Mouse (Mus musculus) ovary, postnatal 14 days (tissue): ENCODE data around the gene Arhgap32.
"Not testable (repeated sequence)": the region's sequence is repeated elsewhere in the genome, so short reads cannot be mapped to it uniquely, and the experiment has no call there.

Experiments used
- DNase-seq: peaks from one replicate; pipeline ENCODE4 v3.0.0; 2022; ENCODE audit warnings: low spot score

Arhgap32 gene

DNA sequence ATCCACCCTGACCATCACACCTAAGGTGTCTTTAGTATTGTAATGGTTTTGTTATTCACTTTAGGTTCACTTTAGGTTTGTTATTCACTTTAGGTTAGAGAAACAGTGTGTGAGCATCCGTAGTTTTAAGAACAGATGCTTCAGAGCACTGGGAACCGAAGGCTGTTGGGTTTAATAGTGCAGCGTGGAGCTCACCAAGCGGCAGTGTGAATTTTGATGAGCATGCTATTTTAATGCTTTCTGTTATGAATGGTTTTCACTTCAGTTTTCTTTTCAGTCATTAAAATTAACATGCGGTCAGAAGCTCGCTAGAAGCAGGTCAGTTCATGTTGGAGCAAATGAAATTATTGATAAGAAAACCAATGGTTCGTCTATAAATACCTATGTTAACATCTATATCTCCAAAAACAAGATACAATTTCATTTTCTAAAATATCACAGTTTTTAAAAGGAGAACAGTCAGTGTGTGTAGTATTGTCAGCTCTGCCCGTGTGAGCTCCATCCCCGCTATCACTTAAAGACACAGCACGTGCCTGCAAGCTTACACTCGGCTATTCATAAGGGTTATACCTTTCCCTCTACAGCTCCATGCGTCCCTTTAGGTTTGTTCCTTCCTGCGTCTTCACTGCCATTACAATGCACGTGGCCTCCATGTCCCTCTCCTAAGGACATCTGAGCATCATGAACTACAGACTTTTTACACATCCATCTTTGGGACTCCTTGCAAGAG is 21.9 kb downstream of the Arhgap32 start:
- DNase-seq, result no peak

DNA sequence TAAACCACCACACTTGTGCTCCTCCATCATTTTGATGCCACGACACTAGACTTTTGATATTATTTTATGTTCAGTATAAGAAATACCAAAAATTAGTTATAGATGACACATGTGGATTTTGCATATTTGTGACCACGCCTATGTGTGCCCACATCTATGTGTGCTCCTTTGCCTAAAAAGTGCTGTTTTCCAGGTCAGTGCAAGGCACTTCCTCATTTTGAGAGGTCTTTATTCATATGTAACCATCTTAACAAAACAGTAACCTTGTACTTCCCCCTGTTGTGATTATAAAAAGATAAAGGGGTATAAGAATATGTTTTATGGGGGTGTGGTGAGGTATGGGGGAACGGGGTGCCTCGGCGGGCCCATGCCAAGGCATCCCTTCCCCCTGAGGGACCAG is 22.7 kb downstream of the Arhgap32 start:
- DNase-seq, result no peak

DNA sequence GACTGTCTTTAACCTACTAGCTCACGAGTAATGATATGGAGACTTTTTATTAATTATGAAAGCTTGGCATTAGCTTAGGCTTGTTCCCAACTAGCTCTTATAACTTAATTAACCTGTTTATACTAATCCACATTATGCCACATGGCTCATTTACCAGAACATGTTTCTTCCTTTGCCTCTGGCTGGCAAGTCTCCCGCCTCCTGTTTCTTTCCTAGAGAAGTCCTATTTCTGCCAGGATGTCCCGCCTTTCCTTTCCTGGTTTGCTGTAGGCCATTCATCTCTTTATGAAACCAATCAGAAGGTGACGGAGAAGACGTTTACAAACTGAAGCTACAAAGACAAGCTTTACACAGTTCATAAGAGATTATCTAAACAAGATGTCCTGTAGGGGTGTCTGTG is 23.7 kb downstream of the Arhgap32 start:
- DNase-seq, result no peak

DNA sequence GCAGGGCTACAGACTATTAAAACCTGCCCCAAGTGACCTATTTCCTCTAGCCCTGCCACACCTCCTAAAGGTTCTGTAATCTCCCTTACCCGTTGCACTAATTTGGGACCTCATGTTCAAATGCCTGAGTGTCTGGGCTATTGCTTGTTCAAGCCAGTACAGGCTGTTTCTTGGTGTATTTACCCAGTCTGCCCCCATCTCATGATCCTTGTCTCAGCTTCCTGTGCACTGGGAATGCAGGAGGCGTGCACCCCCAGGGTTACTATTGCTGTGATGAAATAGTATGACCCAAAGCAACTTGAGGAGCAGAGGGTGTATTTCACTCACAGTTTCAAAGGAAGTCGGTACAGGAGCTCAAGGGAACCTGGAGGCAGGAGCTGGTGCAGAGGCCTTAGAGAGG is 26.9 kb downstream of the Arhgap32 start:
- no peak for DNase-seq

DNA sequence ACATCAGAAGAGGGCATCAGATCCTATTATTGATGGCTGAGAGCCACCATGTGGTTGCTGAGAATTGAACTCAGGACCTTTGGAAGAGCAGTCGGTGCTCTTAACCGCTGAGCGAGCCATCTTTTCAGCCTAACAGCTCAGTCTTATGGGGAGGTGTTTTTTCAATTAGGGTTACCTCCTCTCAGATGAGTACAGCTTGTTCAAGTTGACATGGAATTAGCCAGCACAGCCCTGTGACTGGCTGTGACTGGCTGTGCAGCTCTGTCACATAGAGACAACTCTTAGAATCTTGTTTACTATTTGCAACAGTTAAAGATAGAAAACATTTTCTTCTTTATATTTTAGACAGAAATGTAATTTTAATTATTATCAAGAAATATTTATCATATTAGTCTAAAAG is 27.5 kb downstream of the Arhgap32 start:
- no peak for DNase-seq

DNA sequence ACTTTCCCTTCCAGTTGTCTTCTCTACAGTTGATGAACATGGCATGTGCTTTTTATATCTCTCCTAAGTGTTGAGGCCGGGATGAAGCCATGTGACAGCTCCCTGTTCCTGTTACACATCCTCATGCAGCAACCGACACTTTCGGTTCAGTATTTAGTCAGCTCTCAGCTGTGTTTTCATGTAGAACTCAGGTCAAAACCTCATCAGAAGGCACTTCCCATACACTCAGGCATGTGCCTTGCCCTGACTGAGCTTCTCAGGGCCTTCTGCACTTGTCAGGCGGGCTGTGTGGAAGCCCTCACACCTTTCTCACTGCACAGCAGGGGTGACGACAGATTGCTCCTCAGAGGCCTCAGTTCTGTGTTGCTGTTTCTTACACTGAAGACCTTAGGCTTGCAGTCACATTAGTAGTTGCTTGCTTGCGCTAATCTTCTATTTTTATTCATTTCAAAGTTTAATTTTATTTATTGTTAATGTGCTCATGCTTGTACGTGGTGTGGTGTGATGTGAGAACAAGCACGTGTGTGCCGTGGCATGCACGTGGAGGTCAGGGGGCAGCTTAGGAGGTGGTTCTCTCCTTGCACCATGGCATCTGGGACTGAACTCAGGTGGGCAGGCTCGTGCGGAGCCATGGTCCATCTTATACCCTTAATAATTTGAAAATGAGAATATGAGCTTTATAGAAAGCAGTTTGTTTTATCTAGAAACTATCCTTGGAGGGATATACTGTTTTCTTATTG is 30.5 kb downstream of the Arhgap32 start:
- DNase-seq, result no peak

DNA sequence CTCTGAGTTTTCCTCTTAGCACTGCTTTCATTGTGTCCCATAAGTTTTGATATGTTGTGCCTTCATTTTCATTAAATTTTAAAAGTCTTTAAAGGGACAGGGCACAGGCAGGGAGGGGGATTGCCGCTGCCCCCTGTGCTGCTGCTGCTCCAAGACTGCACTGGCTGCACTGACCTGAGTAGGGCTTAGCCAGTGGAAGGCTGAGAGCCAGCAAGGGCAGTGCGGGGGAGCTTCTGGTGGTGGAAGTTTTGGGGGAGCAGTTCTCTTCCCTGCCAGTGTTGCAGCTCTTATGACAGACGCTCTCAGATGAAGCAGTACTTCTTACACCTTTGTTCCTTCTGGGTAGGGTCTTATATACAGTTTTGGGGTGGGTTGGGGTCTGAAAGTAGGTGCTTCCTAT is 33.3 kb downstream of the Arhgap32 start:
- no peak for DNase-seq

DNA sequence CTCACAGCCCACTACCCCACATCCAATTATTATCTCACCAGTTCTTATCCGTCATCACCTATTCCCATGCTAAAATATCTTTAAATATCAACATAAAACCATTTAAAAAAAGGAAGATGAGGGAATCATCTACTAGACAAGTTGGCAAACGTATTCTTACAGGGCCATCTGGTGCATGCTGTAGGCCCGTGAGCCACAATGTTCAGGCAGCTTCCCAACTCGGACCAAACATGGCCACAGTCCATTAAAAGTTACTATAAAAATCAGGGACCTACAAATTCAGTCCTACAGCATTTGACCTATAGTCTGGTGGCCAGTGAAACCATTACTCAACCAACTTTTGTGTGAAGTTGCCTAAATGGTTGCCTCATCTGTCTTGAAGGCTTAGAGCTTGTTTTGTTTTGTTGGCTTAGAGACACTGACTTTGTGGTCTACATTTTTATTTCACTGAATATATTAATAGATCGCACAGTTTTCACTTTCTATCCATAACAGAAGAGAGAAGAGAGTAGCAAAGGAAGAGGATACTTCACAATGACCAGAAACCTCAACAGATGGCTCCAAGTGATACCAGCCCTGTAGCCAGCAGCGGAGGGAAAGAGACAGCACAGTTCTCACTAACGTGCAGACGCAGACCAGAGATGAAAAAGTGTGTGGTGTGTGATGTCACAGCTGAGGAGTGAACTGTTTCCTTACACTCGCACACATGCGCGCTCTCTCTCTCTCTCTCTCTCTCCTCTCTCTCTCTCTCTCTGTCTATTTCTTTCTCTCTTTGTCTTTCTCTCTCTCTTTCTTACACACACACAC is 34.1 kb downstream of the Arhgap32 start:
- DNase-seq, result no peak

DNA sequence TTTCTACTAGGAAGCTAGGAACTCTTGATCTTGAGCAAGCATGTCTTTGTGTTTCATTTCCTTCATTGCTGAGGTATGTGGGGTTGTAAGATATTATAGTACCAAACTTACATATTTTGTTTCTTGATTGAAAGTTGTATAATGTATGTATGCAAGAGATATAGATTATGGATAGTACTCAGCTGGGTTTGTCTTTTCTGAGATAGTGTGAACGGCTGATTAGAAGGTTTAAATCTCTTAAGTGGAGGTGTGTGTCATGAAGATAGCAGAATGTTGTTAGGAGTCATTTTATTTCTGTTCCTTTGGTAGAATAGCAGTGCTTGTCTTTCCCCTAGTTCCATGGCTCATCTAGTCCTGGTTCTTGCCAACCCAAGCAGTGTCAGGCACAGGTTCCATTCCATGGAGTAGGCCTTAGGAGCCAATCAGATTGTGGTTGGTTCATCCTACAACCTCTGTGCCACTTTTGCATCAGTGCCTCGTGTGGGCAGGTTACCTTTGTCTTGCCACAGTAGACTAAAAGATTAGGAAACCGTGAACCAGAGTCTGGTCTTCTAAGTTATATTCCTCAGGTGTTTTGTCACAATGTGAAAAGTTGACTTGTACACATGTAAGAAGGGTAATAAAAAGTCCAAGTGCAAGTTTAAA is 38.9 kb downstream of the Arhgap32 start:
- DNase-seq, result no peak

DNA sequence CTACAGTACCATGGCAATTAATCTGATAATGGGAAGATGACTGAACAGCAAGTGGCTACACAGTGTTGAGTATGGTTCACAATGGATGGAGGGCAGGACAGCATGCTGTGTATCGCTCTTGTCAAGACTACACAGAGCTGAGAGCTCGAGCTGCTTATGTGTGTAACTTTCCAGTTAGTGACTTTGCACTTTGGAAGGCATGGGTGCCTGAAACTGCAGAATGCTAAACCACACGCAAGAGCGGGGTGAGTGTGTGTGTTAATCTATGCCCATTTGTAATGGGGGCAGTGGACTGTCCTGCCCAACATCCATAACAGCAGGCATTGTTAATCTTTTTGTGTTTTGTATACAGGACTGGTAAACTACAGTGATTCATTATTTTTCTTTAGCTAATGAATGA is 40.8 kb downstream of the Arhgap32 start:
- no peak for DNase-seq

DNA sequence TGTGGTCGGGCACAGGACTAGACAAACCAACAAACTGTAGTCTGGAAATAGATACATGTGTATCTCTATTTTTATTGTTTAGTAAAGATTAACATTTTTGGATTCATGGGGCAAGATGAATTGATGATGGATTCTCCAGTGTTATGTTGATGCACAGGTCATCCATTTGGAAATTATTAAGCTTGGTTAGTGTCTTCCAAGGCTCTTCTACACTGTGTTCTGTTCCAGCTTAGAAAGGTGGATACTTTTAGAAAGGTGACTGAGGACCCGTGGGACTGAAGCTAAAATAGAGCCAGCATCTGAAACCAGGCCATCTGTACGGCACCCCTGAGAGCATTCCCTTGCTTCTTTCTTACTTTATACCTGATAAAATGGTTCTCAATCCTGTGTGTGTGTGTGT is 41.3 kb downstream of the Arhgap32 start:
- DNase-seq, result no peak

DNA sequence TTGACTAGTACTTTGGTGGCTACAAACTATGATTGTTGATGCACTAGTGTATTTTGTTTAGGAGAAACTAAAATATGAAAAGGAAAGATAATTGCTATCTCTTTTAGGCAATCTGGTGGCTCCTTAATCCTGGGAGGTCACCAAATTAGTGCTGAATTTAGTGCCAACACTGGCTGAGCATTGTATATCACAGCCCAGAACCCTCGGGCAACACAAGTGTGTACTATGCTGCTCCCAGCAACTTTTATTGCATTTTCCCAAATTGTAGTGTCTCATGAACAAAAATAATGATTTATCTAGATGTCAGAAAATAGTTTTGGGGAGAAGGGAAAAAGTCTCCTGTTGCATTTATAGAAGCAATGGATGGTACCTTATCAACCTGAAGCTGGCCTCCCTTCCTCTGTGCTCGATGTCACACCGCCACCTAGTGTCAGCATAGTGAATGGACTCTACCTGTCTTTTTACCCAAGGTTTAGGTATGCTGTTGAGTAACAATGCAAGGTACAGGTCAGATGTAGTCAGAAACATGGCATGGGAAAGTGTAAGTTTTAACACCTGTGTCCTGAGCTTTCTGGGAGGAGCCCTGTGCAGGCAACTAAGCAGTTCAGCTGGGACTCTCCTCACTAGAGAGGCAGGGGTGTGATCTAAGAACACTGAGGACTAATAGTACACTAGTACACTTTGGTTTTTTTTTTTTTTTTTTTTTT is 43.1 kb downstream of the Arhgap32 start:
- DNase-seq, result peak; percentile 66

DNA sequence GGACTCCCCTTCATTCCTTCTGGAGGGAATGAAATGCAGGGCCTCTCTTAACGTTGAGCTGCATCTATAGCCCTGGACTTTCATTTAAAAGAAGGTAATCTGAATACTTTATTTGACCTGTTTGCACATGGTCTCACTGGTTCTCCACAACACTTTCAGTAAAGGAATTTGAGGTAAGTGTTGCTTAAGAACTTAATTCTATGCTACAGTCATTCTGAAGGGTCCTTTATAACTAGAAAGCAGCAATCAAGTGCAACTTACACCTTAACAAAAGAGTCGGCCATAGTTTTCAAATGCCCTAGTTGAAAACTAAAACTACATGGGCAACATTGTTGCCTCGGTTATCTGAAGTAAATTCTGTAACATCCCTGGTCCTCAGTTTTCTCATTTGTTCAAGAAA is 43.8 kb downstream of the Arhgap32 start:
- no peak for DNase-seq

DNA sequence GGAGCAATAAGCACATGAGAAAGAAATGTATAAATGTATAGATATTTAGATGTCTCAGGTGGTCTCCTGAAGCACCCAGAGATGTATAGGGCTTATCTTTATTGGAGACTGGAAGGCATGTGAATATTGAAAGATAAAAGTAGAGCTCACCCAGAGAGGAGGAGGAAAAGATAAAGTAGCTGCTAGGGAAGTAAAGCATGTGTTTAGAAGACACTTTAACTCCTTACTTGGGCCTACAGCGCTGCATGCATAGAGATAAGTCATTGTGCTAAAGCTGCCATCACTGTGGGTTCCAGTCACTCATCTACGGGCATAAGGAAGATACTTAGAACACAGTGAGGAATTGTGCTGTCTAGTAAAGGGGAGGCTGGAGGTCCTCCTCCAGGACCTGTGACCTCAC is 46.9 kb downstream of the Arhgap32 start:
- DNase-seq, result no peak

DNA sequence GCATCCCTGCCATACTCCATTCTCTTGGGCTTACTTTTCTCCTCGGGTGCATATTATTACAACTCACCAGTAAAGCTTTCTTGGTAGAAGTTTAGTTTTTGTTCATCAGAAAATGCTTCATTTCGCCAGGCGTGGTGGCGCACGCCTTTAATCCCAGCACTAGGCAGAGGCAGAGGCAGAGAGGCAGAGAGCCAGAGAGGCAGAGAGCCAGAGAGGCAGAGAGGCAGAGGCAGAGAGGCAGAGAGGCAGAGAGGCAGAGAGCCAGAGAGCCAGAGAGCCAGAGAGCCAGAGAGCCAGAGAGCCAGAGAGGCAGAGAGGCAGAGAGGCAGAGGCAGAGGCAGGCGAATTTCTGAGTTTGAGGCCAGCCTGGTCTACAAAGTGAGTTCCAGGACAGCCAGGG is 47.9 kb downstream of the Arhgap32 start:
- DNase-seq, result not testable (repeated sequence)

DNA sequence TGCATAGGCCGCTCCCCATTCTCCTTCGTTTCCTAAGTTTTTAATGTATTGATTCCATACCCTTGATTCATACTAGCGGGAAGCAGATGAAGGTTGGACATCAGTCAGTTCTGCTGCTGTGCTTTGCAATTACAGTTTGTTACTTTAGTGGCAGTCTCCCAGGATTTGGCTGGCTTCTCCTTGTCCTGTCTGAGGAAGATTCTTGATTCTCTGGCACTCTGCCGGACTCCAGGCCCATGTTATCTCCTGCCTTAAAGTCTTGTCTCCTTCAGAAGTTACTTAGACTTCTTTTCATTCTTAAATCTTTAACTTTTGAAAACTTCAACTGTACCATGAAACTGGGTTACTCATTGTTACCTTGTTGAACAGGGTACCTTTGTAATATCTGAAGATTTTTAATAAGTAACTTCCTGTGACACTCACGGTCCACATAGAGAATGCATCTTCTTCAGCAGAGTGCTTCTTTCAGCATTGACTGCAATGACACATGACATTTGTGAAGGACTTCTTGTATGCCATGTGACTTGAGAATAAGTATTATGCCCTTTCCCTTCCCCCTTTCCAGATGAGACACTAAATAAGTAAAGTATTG is 52.7 kb downstream of the Arhgap32 start:
- DNase-seq, result no peak

DNA sequence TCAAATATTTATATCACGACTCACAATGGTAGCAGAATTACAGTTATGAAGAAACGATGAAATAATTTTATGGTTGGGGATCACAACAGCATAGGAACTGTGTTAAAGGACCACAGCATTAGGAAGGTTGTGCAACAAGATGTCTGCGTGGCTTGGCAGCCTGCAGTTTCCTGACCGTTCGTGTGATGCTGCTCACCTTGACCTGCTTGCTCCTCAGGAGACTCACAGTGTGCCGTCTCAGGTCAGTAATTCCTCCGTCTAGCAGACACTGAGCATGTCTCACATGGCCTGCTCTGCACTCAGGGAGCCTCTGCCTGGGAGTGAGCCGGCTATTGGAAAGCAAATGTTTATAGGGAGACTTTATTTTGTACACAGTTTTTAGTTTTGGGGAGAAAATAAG is 54.8 kb downstream of the Arhgap32 start:
- no peak for DNase-seq

DNA sequence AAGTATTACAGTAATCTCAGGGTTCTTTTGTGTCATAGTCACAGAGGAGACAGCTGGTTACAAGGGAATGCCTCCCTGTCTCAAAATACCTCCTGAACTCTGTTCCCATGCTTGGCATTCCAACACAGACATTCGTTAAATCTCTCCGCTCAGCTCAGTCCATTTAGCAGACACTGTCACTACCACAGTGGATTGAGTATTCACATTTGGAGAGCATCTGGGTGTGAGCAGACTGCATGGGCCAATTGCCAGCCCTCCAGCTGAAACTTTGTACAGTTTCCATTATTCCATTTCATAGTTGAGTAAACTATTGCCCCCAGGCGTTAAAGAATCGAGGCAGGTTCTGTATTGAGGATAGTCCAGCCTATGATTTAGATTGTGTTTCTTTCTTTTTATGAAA is 60.7 kb downstream of the Arhgap32 start:
- no peak for DNase-seq

DNA sequence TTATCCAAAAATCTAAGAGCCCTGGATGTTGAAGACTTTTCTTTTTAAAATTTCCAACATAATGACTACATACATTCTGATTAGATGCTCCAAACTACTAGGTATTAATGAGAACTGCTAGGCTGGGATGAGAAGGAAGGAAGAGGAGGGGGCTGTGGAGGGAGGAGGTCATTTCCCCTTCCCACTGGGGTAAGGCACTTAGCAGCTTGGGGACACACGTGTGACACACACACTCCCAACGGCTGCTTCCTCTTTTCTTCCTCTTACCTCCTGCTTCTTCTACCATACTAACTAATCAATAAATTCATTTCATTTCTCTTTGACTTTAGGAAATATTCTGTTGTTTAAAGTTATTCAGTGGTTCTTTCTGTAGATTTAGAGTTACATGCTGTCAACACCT is 65.2 kb downstream of the Arhgap32 start:
- no peak for DNase-seq

DNA sequence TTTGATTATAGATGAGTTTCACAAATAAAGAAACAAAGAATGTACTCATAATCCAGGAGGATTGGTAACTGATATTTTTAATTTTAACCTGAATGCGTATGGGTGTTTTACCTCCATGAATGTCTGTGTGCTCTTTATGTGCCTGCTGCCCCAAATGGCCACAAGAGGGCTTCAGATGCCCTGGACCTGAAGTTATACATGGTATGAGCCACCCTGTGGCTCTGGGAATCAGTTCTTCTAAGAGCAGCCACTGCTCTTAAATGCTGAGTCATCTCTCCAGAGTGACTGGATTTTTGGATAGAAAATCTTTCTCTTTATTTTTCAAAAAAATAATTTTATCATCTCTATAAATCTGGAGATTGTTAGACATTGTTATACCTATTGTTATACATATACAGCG is 70.6 kb downstream of the Arhgap32 start:
- DNase-seq, result no peak

DNA sequence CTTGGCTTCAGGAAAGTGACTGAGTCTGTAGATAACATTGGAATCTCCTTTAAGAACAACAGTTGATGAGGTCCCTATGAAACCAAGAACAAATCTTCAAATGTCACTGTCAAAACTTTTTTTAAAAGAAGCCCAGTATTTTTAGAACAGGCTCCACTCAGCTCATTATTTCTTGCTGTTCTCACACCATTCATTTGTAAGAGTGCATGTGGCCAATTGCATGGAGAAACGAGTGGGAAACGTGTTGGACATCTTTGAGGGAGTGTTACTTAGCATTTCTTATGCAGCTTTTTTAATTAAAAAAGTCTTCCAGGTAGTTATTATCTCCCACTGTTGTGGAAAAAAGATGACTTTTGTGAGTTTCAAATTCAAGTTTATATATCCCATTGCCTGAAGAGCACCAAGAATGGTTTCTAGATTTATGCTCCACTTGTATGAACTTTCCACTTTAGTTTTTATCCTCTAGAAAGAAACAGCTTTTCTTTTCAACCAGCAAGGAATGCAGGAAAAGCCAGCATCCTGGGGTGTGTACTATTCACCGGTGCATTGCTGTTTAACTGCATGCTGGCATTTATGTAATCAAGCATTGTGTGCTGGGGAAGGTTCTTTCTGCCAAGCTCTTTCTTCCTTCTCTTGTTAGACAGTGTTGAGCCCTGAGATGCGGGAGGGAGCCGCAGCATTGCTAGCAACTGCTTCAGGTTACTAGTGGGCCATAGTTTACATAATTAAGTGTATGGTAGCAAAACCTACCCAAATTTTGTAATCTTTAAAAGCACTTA is 76.5 kb downstream of the Arhgap32 start:
- DNase-seq, result no peak
